Mouse (Mus musculus): ENCODE results near the gene Prr5.

DNA sequence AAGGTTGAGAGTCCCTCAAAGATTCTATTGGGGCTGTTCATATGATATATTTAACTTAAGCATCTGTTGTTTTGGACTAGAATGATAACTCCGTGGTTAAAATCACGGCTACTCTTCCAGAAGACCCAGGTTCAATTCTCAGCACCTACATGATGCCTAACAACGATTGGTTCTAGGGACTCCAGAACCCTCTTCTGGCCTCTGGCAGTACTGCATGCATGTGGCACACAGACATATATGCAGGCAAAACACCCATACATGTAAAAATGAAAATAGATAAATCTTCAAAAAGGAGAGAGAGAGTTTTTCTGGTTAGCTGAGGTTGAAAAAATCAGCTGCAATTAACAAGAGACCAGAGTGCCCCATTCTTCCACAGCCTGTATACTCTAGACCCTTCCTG, 12.7 kb upstream of the Prr5 start:
- TF ChIP-seq GATA1 (IDR thresholded peaks at IDR 0.05; ENCODE audit: borderline replicate concordance, low read length) (no peak), FLI1 (IDR thresholded peaks at IDR 0.05; ENCODE audit: low read length) (no peak)
